Mouse (Mus musculus): Measurements from ENCODE around the gene Hsd3b1. TPM values are rescaled to one million over a fixed set of nuclear protein-coding genes. Genes with fewer than 3 reads are reported as not detected.
"Not testable (repeated sequence)": the region's sequence is repeated elsewhere in the genome, so short reads cannot be mapped to it uniquely, and the experiment has no call there.

The Hsd3b1 gene
- total RNA-seq, 2 experiments from 2014 or later, result 7,764 to 16,960 TPM

DNA sequence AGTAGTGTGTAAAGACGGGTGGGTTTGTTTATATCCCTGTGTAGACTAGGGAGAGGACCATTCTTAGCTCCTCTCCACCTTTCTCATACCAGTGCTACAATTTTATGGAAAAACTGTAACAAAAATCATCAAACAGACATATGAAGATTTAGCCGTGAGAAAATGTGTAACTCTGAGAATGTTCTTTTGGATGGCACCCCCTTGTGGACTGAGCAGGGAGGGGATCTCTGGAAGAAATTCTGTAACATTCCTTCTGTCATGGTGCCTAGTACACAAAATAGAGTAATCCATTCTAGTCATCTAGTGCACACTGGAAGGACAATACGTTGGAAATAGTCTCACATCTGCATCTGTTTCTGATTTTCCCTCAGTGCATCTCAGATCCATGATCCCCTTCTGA, 54.6 kb downstream of the Hsd3b1 start:
- DNase-seq (ENCODE audit: low spot score in 2 of 2), result not testable (repeated sequence)

Other genes with a start within 250 kb of the Hsd3b1 start
- gene Hsd3b5, start 229.5 kb downstream of the Hsd3b1 start, total RNA-seq (2021), result not detected
- gene Hsd3b2, start 135.3 kb downstream of the Hsd3b1 start, total RNA-seq (2021), result not detected
- gene Hsd3b3, start 96.7 kb downstream of the Hsd3b1 start, total RNA-seq (2021), result not detected
- 100 to 1,000 TPM in 1 of 2 experiments, 10 to 100 TPM in 1; 78.7 to 201 TPM for gene Hsd3b6, start 45.4 kb downstream of the Hsd3b1 start, total RNA-seq (2021)
- gene Hao2, start 33.4 kb upstream of the Hsd3b1 start, total RNA-seq (2021), result 100 to 1,000 TPM; 331 to 334 TPM

Data from adrenal gland, adult 18-20 months (tissue).